8 mouse cellular contexts compared by ENCODE assay signal in genomic region chr12:98734880-98735801, GRCm38 (mm10). TPM values are rescaled to one million over a fixed set of nuclear protein-coding genes. Genes with fewer than 3 reads are reported as not detected.
DNase-seq lines count a peak whose midpoint lies in the region; ATAC-seq and TF ChIP-seq lines count a peak whose summit lies in the region.

No protein-coding gene starts in this region.

- H3K9me3 ChIP-seq in heart, embryonic 10.5 days: no peaks in the 10 kb centered on the region
- 0 out of 2 replicates have a peak, but pooled peaks cover 1% of the 10 kb centered on the region for H3K9me3 ChIP-seq in G1E (replicated peaks)
- no peaks in the 10 kb centered on the region for H3K9me3 ChIP-seq in heart, embryonic 16.5 days (replicated peaks; ENCODE audit: control insufficient read depth, low read length)

- peak overlapping the region; percentile 86 for H3K27ac ChIP-seq in heart, embryonic 10.5 days
- peak overlapping the region; percentile 71 for H3K27ac ChIP-seq in heart, embryonic 16.5 days (ENCODE audit: low read length)

- intact Hi-C loops in left cerebral cortex, postnatal 4 days (cut with DNase I): no loop called here

- peak overlapping the region; percentile 79 for H3K4me2 ChIP-seq in heart, embryonic 16.5 days (ENCODE audit: low read depth, low read length)

- peaks cover 28% of the 10 kb centered on the region for H3K4me1 ChIP-seq in heart, embryonic 10.5 days
- H3K4me1 ChIP-seq in G1E (ENCODE audit: insufficient read depth, low read depth, low read length): peaks cover 52% of the 10 kb centered on the region
- H3K4me1 ChIP-seq in heart, embryonic 16.5 days (ENCODE audit: control insufficient read depth, insufficient read depth, low read length): peaks cover 23% of the 10 kb centered on the region

- no peak for DNase-seq in heart, embryonic 10.5 days (ENCODE audit: low spot score)
- DNase-seq in heart, postnatal 4 days: no peak
- DNase-seq in G1E (ENCODE audit: low spot score): peak; percentile 49
- no peak for DNase-seq in ovary, postnatal 14 days (ENCODE audit: low spot score)
- no peak for DNase-seq in gastrocnemius, postnatal 10 days
- DNase-seq in left cerebral cortex, postnatal 4 days: no peak

- peak; percentile 6 for ATAC-seq in G1E (ENCODE audit: extremely low read depth, insufficient number of reproducible peaks, low FRiP score, poor library complexity, severe bottlenecking)
- no peak for ATAC-seq in heart, embryonic 16.5 days (replicated peaks; ENCODE audit: extremely low read depth, insufficient read depth, low FRiP score)
- ATAC-seq in megakaryocyte progenitor cell, adult 5-6 weeks (replicated peaks; ENCODE audit: poor library complexity): peak; percentile 5

- peak overlapping the region; percentile 84 for H3K4me3 ChIP-seq in heart, embryonic 10.5 days
- H3K4me3 ChIP-seq in G1E (ENCODE audit: low read depth, low read length): peak overlapping the region; percentile 73
- peak overlapping the region; percentile 89 for H3K4me3 ChIP-seq in heart, embryonic 16.5 days (ENCODE audit: low read length)

- TF ChIP-seq CTCF in G1E (IDR thresholded peaks at IDR 0.05; ENCODE audit: low read depth, low read length): no peak

- 0 out of 2 replicates have a peak, but pooled peaks cover 3% of the 10 kb centered on the region for H3K27me3 ChIP-seq in heart, embryonic 10.5 days (ENCODE audit: insufficient read depth, poor library complexity, severe bottlenecking)
- H3K27me3 ChIP-seq in G1E (ENCODE audit: insufficient read depth, low read length): peaks cover 8% of the 10 kb centered on the region
- H3K27me3 ChIP-seq in heart, embryonic 16.5 days (ENCODE audit: control insufficient read depth, insufficient read depth, low read length): no peaks in the 10 kb centered on the region

- peak overlapping the region; percentile 79 for H3K9ac ChIP-seq in heart, embryonic 16.5 days (ENCODE audit: low read length)

- 10% methylated on average over 22 of the region's 22 CpGs for WGBS in heart, embryonic 10.5 days
- WGBS in heart, embryonic 16.5 days: 10% methylated on average over 22 of the region's 22 CpGs

- H3K36me3 ChIP-seq in heart, embryonic 10.5 days: peaks cover 10% of the 10 kb centered on the region; the same call in 1 of the 2 replicates
- H3K36me3 ChIP-seq in G1E (replicated peaks): peaks cover 20% of the 10 kb centered on the region
- H3K36me3 ChIP-seq in heart, embryonic 16.5 days (ENCODE audit: control insufficient read depth, insufficient read depth): peaks cover 3% of the 10 kb centered on the region; the same call in 1 of the 2 replicates

RNA-seq across cellular contexts. Expression of gene Ptpn21, which starts 2.1 kb away (rescaled TPM):
- polyA plus RNA-seq in heart, embryonic 10.5 days (2016; fragmentation: Nextera tagmentation; extraction: Ambion mirVana): 9.0 and 9.3 TPM in 2 replicates
- total RNA-seq in heart, postnatal 4 days (2021): 10 to 100 TPM; 31.1 to 35.9 TPM
- total RNA-seq in G1E (2014; fragmentation: Nextera tagmentation) (35.4 and 36.5 TPM in 2 replicates), G1E (2017) (7.2 and 7.7 TPM in 2 replicates)
- polyA plus RNA-seq in G1E (2012): 6.7 and 9.0 TPM in 2 replicates
- 8.6 and 10.5 TPM in 2 replicates for polyA plus RNA-seq in heart, embryonic 16.5 days (2015; fragmentation: Nextera tagmentation; extraction: Ambion mirVana)
- total RNA-seq in megakaryocyte progenitor cell, adult 5-6 weeks (2015): 5.9 and 8.0 TPM in 2 replicates
- total RNA-seq in megakaryocyte progenitor cell, adult 5-6 weeks (2017): 2.7 and 3.1 TPM in 2 replicates
- 10 to 100 TPM; 33.5 to 39.8 TPM for total RNA-seq in gastrocnemius, postnatal 10 days (2021)
- total RNA-seq in left cerebral cortex, postnatal 4 days (2021): 1 to 10 TPM; 7.3 to 8.4 TPM

RNA-seq across cellular contexts. Expression of gene Zc3h14, which starts 11.6 kb away (rescaled TPM):
- 104 and 128 TPM in 2 replicates for polyA plus RNA-seq in heart, embryonic 10.5 days (2016; fragmentation: Nextera tagmentation; extraction: Ambion mirVana)
- 10 to 100 TPM; 83.9 to 87.2 TPM for total RNA-seq in heart, postnatal 4 days (2021)
- 667 and 789 TPM in 2 replicates for total RNA-seq in G1E (2014; fragmentation: Nextera tagmentation)
- 226 and 228 TPM in 2 replicates for total RNA-seq in G1E (2017)
- 16.1 and 19.5 TPM in 2 replicates for polyA plus RNA-seq in G1E (2012)
- polyA plus RNA-seq in heart, embryonic 16.5 days (2015; fragmentation: Nextera tagmentation; extraction: Ambion mirVana): 87.2 and 95.9 TPM in 2 replicates
- 214 and 244 TPM in 2 replicates for total RNA-seq in megakaryocyte progenitor cell, adult 5-6 weeks (2015)
- total RNA-seq in megakaryocyte progenitor cell, adult 5-6 weeks (2017): 105 and 126 TPM in 2 replicates
- 10 to 100 TPM; 51.8 to 55.9 TPM for total RNA-seq in gastrocnemius, postnatal 10 days (2021)
- total RNA-seq in left cerebral cortex, postnatal 4 days (2021): 100 to 1,000 TPM; 122 to 123 TPM
